ENCODE assay signal across 14 mouse cellular contexts in genomic region chr3:138845820-138846219, GRCm38 (mm10).
"Had no signal": no experiment of that assay in that cellular context is flagged by ENCODE, and none has a peak within 500 bp of the region (broad histone marks: within the 10 kb centered on the region; RNA-seq: fewer than 3 reads in every experiment).

No protein-coding gene starts in this region.

- H3K4me3 ChIP-seq: layer of hippocampus, adult 2 months; left cerebral cortex, adult 2 months; liver, embryonic 13.5 days had no signal

- H3K4me2 ChIP-seq: liver, embryonic 13.5 days; midbrain, embryonic 11.5 days had no signal

- H3K36me3 ChIP-seq: liver, embryonic 13.5 days had no signal

- DNase-seq: kidney, postnatal 25 days; layer of hippocampus, postnatal 36 days; liver, embryonic 13.5 days; lung, adult 2 months; lung, postnatal 14 days; lung, postnatal 4 days; midbrain, embryonic 14.5 days; thymus, adult 2 months; thymus, postnatal 14 days; thymus, postnatal 4 days had no signal

- H3K4me1 ChIP-seq: liver, embryonic 13.5 days had no signal

- H3K9me3 ChIP-seq: liver, embryonic 13.5 days had no signal

- H3K9ac ChIP-seq: liver, embryonic 13.5 days had no signal

- H3K27ac ChIP-seq: kidney, postnatal 0 days; layer of hippocampus, adult 2 months; left cerebral cortex, adult 2 months; liver, embryonic 13.5 days had no signal

- H3K27me3 ChIP-seq: liver, embryonic 13.5 days had no signal
